Mouse (Mus musculus) CD8-positive naive resting alpha-beta T cell, adult 2 months (primary cell): Measurements from ENCODE around the gene Ubtf.

Experiments
- DNase-seq, 2 experiments: peaks; one replicate each; pipeline ENCODE4 v3.0.0; 2022; ENCODE audit warnings: low read depth in 2 of 2, low spot score in 2 of 2

Gene Ubtf

DNA sequence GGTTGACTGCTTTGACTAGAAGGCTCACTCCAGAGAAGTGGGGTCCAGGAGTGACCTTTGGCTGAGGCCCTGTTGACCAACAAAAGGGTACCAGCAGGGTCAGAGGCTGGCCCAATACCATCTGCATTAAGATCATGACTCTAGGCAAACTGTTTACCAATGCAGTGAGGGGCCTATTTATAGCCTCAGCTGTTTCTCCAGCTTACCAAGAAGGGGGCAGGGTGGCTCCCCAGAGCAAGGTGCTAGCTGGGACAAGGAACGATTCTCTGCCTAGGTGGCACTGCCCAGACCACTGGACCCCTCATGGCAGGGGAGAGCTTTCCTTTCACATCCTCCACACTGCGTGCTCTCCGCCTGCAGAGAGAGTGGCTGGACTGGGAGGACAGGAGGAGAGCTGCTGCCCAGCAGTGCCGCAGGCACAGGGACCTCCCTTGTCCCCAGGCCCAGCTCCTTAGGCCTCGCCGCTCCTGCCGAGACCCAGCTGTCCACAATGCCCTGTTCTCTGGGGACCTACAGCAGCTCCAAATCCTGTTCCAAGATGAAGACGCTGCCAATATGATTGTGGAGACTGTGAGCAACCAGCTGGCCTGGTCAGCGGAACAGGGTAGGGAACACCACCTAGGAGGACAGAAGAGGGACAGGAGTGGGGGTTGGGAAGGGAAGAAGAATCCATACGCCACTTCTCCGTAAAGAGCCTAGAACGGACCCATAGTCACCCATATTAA lies 50.9 kb downstream of the Ubtf start, which contains the start of gene Asb16:
Asb16 (plus strand) TSS at position 224 of the 725 bp plus-strand sequence.
- no peak for DNase-seq

DNA sequence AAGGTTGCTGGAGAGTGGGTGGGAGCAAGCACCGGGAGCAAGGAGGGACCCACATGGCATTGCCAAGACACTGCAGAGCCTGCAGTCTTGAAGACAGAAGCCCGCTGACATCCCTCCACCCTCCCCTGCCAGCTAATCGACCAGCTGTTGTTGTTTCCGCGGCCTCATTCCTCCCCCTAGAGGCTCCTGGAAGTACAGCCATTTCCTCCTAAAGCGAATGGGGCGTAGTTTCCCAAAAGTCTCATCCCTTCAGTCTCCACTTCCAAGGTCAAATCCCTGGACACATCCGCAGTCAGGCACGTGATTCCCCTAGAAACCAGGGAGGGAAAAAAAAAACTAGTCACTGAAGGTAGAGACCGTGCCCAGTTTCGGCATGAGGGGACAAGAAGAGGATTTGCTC lies 52.1 kb downstream of the Ubtf start:
- peak; percentile 22 to 37 for DNase-seq

DNA sequence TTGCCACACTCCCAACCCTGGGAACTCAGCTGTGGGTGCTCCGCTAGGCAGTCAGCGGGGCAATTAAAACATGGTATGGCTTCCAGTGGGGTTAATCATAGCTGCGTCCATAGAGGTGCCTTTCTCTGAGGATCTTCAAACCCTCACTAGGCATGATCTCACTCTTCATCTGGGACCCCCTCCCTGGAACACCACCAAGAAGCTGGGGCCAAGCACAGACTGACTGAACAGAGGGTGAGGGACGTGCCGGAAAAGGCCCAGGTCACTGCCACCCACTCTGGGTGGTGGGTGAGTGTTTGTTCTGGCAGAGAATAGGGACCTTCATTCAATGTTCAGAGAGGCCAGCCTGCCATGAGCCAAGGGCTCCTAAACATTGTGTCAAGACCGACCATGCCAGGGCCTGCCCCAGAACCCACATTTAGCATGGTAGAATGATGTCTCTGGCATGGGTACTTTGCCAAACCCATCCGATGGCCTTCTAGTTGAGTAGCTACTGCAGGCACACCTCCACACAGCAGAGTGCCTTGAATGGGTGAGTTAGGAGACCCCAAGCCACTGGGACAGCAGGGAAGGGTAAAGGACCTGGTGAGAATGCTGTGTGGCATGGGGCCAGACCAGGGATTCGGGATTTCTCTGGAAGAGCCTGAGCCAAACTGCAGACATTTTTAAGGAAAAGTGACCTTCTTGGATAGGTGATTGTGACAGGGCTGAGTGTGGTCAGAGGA lies 52.7 kb downstream of the Ubtf start:
- DNase-seq: no peak

DNA sequence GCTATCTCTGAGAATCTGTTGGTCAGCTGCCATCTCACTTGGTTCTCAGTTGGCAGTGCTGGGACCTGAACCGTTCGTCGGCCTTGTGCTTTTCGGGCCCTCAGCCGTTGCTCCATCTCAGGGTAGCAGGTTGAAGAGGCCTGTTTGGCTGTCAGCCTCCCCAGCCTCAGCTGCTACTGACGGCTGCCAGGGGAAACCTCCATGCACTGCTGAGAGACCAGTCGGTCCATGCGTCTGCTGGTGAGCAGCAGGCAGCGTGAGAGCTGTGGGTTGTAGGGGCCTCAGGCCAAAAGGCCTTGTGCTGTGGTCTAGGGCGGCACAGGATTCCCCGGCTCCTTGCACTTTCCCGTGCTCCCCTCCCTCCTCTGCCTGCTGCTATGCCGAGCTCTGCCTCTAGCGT lies 53.7 kb downstream of the Ubtf start:
- no peak for DNase-seq

DNA sequence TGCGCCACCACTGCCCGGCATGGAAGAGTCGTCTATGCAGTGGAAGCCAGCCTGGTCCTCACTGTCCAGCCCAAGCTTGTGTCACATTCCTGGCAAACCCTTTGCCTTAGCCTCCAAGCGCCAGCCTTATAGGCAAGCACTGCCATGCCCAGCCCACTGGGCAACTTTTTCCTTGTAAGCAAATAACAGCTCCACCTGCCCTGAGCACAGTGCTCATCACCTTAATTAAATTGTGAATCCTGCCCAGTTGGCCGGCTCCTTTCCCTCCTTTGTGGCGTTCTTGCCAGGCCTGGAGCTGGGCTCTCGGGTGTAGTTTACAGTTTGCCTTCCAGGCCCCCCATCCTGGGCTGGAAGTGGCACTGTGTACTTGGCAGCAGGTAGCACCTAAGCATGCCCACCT lies 56.3 kb downstream of the Ubtf start:
- no peak for DNase-seq

DNA sequence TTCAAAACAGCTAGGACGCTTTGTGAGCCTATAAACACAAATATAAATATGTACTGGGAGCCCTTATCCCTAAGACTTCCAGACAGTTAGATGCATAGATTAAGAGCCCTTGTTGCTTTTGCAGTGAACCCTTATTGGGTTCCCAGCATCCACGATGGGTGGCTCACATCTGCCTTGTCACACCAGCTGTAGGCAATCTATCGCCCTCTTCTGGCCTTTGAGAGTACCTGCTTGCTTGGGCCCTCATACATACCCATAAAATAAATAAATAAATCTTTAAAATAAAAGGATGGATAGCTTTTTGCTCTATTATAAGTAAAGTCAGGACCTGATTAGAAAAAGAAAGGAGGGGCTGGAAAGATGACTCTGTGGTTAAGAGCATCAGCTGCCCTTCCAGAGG lies 61.0 kb downstream of the Ubtf start:
- no peak for DNase-seq

DNA sequence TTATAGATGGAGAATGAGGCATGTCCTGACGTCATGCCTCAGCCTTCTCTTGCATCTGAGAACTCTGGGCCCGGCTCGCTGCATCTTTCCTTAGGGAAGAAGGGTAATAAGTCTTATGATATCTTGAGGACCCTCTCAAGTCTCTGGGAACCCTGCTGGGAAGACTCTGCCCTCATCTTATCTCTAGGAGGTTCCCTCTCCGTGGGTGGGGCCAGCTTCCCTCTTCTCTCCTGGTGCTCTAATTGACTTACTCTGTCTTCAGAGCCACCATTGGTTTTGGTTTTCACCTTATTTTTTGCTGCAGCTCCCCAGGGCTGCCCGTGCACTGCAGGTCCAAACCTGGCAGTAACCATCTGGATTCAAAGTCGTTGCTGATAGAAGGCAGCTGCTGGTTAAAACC lies 61.4 kb downstream of the Ubtf start:
- no peak for DNase-seq

DNA sequence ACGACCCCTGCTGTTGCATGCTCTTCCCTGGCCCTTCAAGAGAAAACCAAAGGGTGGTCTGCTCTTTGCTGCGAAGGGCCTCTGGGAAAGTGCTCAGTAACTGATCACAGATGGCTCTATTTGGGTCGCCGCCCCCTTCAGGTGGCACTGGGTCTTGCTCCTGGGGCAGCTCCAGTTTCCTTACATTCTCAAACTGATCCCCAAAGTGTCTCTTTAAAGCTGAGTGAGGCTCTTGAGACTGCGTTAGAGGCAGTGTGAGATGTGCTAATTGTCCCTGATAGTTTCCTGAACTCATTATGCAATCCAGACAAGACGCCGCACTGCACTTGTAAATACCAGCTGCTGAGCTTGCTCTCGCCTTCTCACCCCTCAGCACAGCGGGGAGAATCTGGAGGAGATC lies 62.0 kb downstream of the Ubtf start:
- no peak for DNase-seq
